Mouse (Mus musculus): ENCODE measurements around the gene Zfp710.
"Not testable (repeated sequence)": the region's sequence is repeated elsewhere in the genome, so short reads cannot be mapped to it uniquely, and the experiment has no call there.

The Zfp710 gene

GRCm38 (mm10) chr7:80116158-80116557 is 91.5 kb downstream of the Zfp710 start:
- no peak for DNase-seq

- no peak for DNase-seq
Measured at GRCm38 (mm10) chr7:80119198-80119597, 94.6 kb downstream of the Zfp710 start.

- DNase-seq, result no peak
Measured at GRCm38 (mm10) chr7:80121083-80121482, 96.5 kb downstream of the Zfp710 start.

- no peak for DNase-seq
Measured at GRCm38 (mm10) chr7:80123115-80123514, 98.5 kb downstream of the Zfp710 start.

GRCm38 (mm10) chr7:80123672-80124071 is 99.1 kb downstream of the Zfp710 start:
- no peak for DNase-seq

- DNase-seq, result no peak
Measured at GRCm38 (mm10) chr7:80129278-80129677, 104.7 kb downstream of the Zfp710 start.

GRCm38 (mm10) chr7:80130344-80131055 is 105.9 kb downstream of the Zfp710 start:
- DNase-seq, result no peak

GRCm38 (mm10) chr7:80131315-80131714 is 106.7 kb downstream of the Zfp710 start:
- not testable (repeated sequence) for DNase-seq

- DNase-seq, result peak; percentile 63
Measured at GRCm38 (mm10) chr7:80132541-80132940, 107.9 kb downstream of the Zfp710 start.

- peak; percentile 72 for DNase-seq
Measured at GRCm38 (mm10) chr7:80134454-80135172, 110.0 kb downstream of the Zfp710 start.

GRCm38 (mm10) chr7:80135173-80135532 is 110.5 kb downstream of the Zfp710 start:
- no peak for DNase-seq

GRCm38 (mm10) chr7:80138375-80138774 is 113.8 kb downstream of the Zfp710 start:
- no peak for DNase-seq

- peak; percentile 73 for DNase-seq
Measured at GRCm38 (mm10) chr7:80140815-80141214, 116.2 kb downstream of the Zfp710 start.
